Mouse (Mus musculus) left cerebral cortex, adult 9 months (tissue): ENCODE results near the gene Itprip.

Experiments
- DNase-seq, 2 experiments: peaks; one replicate each; pipeline ENCODE4 v3.0.0; 2022; ENCODE audit warnings: low spot score in 2 of 2

The Itprip gene

DNA sequence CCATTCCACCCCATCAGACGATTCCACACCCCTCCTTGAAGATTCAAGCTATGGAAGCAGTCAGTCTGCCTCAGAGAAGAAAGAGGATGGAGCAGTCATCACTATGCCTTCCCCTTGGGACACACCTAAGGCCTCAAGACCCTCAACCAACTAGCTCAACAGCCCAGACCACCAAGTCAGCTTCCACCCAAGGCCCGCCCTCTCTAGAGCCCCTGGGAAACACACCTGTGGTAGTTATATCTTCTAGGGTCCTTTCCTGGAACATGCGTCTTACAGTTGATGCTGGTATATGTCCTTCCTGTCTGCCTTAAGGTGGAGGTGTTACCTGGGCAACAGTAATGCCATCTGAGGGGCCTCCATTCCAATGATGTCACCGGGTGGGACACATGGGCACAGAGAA, 4.9 kb downstream of the Itprip start:
- no peak for DNase-seq

DNA sequence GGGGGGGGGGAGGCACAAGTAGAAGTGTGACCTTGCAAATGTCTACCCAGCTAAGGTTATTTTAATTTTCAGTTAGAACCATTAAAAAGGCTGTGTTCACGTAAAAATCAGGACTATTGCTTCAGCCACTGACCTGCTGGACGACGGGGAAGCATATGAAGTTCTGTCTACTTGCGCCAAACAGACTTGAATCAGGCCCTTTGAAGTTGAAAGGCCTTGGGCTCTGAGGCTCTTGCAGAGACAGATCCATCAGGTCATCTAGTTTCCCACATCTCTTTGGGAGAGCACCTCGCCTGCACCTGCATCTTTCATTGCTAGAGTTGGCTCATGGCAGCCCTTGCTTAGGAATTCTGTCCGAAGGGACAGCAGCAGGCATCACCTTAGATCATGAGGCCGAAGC, 5.8 kb downstream of the Itprip start:
- DNase-seq, result no peak

DNA sequence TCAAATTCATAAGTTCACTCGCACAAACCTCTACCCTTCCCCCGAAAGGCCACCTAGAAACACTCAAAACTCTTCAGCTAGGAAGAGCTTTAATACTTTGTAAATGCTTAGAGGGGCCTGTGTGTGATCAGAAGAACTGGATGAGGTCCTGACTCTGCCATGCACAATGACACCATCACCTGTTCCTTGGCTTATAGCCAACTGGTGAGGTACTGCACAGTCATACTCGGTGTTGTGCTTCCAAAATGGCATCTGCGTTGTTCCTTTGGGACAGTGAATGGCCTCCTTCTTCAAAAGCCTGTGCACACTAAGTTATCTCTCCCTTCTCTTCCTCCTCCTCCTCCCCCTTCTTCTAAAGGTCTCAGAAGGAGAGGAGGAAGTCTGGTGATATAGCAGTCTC, 8.3 kb downstream of the Itprip start:
- no peak for DNase-seq

DNA sequence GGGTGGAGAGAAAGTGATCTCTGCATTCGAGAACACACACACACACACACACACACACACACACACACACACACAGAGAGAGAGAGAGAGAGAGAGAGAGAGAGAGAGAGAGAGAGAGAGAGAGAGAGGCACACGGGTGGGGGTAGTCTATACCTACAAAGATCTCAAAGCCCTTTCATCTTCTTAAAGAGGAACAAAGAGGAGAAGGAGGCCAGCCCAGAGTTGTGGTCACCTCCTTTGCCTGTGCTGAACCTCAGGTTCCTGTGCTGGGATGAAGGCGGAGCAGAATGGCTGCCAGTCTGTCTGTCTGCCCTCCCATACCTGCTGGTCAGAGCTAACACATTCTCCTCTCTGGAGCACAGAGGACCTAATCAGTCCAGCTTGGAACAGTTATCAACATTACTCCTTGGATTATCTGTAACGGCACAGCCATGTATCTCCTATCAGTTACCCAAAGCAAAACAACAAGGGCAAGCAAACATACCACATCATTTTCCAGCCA, 8.9 kb downstream of the Itprip start:
- DNase-seq, result no peak

DNA sequence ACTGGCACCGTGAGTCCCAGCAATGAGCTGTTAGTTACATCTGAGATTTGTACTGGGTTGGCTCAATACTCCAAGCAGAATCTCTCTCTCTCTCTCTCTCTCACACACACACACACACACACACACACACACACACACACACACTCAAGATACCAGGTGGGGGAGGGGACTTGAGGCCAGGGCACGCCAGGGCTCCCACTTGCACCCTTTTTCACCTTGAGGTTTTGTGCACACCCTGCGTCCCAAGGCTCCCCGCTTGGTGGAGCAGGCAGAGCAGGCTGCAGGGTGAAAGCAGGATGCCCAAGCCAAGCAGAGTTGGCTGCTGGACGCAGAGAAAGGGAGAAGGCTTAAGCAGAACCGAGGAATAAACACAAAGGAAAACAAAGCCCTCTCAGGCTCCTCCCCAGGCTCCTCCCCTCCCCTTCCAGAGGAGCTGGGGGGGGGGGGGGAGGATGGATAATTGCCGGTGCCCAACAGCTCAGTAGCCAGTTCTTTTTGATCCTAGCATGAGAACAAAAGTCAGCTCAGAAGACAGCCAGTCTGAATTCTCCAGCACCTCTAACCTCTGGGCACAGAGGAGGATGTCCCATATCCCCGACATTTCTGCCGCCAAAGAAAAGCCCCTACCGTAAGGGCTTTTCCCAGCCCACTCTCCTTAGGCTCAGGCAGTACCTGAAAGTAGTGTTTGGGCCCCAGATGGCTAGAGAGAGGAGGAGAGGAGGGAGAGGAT, 9.5 kb downstream of the Itprip start:
- DNase-seq, result no peak

DNA sequence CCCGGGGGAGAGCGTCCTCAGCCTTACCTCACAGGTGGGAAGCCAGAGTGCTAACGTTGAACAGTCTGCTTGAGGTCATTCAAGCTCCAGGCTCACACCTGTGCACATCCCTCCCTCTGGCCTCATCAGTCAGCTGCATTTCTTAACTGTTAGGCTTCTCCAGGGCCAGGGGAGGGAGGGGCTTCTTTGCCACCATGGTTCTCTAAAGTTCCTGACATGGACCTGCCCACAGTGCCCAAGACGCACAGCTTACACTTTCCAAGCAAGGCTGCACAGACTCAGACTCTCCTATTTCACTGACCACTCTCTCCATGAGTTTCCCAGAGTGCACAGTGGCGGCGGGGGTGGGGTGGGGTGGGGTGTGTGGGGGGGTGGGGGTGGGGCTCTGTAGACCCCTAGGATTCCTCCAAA, 10.1 kb downstream of the Itprip start:
- DNase-seq, result no peak

DNA sequence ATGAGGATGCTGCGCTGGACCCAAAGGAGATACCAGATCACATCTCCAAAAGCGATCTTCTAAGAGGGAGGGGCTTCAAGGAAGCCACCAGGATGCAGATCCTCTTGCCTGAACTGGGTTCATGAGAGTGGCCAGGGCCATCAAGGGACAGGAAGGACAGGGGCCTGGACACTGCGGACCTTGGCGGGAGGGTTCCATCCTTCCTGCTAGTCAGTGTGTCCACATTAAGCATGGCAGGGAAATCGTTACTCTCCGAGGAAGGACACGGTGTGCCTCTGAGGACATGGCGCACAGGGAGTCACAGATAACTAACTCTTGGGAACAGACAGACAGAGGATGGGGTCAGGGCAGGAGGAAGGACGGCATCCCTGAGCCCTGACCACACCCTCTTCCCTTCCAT, 11.5 kb downstream of the Itprip start:
- DNase-seq, result no peak

DNA sequence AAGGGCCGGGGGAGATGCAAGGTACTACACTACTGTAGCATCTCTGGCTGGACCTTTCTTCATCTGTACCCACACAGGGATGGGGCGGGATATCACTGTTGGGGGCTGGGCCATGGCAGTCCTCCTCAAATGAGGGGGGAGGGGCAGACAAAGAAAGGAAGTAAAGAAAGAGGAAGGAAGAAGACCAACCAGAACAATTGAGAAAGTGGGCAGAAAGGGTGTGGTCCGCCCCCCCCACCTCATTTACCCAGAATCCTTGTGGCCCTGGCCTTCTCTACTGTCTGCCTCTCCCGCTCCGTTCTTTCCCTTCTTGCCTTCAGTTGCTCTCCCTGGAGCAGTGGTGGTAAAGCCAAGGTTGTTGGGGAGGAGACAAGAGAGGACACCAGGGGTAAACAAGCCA, 13.5 kb downstream of the Itprip start:
- DNase-seq, result no peak

DNA sequence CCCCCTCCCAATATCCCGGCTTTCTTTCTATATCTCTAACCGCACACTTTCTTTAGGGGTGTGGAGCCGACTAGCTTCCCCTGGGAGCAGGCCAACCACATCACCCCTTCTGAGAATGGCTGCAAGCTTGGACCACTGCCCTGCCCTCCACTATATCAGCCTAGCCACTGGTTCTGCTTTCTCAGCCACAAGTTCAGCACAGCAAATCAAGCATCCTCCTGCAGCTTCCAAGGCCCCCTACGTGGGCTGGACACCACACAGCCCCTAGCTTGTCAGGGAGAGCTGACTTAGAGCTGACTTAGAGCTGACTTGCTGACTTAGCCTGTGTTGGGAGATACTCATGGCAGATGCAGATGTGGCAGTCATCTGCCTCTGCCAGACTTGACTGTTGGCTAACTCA, 14.0 kb downstream of the Itprip start:
- no peak for DNase-seq

DNA sequence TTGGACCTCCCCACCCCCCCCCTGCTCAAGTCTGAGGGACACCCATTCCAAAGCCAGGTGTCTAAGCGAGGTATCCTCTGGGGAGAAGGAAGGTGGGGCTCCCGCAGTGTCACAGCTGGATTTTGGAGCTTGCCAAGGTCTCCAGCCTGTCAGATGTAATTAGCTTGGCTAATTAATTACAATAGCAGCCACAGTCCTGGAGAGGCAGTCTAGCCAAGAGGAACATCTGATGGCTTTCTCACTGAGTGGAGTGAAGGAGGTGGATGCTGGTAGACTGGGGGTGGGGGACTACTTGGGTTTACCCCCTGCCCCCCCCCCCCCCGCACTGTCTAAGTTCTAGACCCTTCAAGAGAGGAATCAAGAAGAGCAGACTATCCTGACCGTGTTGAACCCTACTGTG, 15.4 kb downstream of the Itprip start:
- DNase-seq, result no peak

DNA sequence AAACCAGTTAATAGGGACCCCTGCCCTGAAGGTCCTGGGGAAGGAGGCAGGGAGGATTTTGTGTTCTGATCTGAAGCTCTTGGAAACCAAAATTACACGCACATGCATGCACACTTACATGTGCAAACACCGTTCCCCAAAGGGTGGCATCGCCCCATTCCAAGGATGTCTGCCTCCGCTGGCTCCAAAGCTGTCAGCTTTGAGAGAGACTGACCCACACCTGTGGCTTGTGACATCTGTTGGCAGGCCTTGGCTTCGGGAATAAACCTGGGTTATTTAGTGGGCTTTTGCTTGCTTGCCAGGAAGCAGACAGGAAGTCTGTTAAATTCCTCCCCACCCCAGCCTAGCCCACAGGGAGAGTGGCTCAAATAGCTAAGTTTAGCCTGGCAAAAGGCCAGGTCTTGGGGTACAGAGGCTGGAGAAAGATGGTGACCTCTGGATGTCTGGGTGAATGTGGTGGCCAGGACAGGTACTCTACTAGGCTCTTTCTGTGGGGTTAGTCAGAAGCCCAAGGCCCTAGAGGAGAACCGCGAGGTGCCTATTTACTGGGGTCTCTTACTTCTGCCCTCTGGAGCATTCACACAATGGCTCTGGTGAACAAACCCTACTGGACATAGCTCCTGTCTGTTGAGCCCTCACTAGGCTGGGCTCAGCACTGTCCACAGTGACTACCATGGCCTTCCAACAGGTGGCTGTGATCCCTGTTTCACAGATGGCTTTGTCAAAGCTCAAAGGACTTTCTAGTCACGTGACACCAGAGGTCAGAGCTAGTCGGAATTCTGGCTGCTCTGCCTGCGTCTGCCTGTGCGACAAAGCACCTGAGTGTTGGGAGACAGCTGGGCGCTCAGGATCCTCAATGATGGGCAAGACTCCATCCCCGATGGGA, 16.5 kb downstream of the Itprip start:
- DNase-seq, result no peak

DNA sequence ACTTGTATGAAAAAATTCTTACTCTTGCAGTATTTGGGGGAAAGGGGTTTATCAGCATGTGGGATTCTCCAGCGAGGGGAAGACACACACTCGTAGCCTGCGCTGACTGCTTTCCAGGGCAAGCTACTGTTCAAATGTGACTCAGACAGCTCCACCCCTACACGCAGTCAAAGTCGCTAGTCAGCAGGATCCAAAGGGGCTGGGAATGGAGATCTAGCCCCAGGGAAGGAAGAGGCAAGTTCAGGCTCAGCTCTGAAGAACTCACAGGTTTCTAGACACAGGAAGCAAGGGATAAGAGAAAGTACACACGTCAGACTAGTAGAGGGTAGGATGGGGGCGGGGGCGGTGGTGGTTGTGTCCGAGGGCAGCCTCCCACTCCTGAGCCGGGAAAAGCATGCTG, 18.5 kb downstream of the Itprip start:
- DNase-seq, result no peak

DNA sequence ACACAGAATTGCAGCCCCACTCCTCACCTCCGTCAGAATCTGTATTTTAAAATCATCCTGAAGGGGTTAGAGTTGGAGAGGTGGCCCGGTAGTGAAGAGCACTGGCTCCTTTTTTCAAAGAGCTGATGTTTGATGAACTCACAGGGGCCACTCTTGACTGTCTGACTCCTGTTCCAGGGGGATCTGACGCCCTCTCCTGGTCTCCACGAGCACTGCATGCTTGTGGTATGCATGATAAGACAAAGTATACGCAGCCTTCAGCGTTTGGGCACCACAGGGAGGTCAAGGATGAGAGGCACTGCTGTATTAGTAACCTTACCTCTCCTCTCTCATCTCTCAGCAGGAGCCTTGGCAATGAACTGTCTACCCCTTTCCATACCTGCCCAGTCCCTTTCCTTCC, 19.1 kb downstream of the Itprip start:
- DNase-seq, result no peak

DNA sequence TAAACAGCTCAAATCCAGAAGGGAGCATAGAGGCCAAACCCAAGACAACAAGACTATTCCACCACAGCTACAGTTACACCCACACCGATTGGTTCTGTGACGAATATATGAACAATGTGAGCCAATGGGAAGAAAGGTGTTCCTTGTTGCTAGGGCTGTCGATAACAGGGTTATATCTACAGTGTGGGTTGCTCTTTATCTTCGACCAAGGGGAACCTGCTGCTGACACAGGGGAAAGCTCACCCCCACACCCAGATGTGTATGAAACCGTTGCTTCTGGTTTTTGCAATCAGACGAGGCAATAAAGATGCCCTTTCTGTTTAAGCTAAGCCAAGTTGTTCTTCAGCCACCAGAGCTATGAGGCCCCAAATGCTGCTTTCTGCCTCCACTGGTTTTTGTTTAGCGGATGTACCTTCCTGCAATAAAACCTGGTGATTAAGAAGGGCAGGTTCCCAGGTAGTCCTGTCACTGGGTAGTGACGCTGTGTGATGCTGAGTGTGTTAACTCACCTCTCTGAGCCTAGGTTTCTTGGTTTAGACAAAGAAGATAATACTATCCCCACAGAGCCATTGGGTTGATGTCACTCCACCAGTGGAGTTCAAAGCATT, 20.5 kb downstream of the Itprip start:
- no peak for DNase-seq

DNA sequence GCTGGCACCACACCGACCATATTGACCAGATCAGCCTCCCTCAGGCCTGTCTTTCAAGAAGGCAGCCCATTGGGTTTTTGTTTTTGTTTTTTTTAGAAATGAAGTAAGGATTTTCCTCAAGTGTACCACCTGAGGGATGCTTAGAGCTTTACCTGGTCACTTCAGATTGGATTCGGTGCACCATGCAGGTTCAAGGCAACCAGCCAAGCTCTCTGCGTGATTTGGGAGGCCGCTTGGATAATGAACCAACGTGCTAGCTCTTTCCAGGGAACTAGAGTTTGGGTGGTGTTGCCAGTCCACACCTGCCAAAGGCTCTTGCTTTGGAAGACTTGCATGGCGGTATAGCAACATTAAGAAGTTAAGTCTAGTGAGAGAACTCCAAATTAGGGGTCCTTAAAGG, 26.0 kb downstream of the Itprip start:
- DNase-seq, result no peak

DNA sequence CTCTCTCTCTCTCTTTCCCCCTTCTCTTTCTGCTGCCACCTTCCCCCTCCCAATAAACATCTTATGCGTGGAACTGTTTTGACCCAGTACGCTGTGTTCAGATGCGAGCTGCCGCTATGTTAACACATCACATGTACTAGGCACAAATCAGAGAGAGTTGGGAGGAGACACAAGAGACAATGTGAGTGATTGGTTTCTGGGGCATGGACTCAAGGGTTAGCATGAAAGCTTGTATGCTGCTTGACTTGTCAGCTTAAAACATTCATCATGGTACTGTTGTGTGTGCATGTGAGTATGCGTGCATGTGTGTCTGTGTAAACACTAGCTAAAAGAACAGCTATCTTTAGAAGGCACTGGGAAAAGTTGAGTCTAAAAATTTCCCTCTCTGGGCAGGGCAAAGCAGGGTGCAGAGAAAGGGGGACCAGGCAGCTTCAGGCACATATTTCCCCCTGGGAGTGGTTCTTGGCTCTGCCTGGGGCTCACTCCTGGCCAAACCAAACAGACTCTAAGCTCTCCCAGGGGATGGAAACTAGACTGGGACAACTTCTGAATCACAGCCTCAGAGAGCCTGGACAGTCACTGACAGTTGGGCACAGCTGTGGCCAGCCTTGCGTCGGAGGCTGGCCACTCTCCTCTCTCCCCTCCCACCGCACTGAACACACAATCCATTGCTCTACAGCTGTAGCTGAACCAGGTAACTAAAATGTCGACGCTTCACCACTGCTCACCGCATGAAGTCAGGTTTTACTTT, 27.4 kb downstream of the Itprip start:
- no peak for DNase-seq

DNA sequence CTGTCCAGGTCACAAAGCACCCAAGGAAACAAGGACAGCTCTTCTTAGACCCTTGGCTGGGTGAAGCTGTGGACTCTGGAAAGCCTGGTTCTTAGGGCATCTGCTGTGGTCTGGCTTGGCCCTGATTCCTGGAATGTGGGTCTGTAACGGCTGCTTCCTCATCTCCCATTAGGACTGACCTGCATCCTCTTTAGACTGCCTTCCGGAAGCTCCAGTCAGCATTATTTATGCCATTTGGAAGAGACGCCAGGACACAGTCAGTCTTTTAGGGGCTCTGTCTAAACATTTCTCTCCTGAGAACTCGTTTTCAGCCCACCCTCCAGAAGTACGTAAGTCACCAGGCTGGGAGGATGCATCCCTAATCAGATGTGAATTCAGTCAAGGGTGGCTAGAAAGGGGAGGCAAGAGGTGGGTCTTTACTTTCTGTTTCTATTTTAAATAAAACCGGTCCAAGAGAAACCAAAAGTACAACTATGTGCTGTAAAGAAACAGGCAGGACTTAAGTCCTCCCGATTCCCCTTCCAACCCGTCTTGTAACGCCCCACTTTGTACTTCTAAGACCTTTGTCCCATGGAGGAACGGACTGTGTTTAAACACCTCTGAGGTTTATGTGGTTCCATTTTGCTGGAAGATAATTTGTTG, 28.5 kb downstream of the Itprip start:
- DNase-seq, result no peak

DNA sequence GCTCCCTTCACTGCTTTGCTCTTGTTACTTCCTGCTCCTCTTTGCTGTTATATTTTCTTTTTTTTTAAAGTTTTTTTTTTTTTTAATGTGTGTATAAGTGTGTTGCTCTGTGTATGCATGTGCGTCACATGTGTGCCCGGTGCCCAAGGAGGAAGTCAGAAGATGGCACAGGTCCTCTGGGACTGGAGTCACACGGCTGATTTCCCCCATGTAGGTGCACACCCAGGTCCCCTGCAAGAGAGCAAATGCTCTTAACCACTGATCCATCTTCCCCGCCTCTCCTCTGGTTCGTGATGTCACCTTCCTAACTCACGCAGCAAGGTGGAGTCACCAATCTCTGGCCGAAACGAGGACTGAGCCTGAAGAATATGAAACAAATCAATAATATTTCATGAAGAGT, 31.1 kb downstream of the Itprip start:
- DNase-seq, result no peak

DNA sequence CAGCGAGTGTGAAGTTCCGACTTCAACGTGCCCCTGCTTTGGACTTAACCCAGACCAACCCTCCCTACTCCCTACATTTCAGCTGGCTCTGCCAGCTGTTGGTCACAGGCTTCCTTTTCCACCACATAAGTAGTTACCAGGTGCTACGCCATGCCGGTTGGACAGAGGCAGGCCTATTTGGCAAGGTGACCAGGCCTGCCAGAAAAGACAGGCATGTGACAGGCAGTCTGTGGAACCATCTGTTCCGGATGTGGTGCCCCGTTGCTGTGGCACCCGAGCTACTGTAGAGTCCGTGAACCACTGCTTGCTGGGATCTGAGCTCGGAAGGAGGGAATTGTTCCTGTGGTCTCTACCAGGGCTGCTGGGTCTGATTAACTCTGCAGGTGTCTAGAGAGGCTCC, 31.7 kb downstream of the Itprip start:
- no peak for DNase-seq

DNA sequence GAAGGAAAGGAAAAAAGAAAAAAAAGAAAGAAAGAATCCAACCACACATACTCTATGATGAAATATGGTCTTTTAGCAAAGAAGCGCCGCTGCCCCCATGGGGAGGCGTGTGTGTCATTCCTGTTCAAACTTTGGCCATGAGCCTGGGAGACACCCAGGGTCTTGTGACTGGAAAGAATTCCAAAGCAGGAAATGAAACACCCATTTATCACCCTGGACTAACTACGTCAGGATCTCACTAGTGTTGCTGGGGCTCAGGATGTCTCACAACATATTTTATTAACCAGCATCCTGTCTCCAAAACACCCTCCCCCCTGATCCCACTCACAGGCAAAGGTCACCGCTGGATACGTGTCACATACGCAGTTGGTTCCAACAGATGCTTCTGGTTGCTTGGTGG, 32.5 kb downstream of the Itprip start:
- DNase-seq, result no peak

DNA sequence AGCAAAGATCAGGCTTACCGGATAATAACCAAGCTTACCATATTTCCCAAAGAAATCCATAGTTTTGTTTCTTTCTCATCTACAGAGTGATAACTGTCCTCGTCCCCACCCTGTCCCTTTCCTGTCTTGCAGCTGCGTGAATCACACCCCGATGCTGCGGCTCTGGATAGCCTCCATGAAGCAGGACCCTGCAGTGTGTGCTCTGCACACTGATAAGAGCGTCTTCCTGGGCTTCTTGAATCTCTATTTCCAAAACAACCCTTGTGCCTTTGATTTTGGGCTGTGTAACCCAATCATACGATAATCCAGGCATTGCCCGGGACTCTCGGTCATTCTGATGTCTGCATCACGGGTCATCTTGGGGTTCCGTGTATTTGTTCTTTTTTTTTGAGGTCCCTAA, 33.2 kb downstream of the Itprip start:
- DNase-seq, result no peak
